Mouse (Mus musculus) embryonic fibroblast, embryonic 13.5 days (primary cell): Measurements from ENCODE around the gene Fitm1.

ENCODE experiments used
- CTCF ChIP-seq: IDR thresholded peaks from 2 replicates; pipeline ENCODE4 v1.5.1; 2011; ENCODE audit warnings: mild to moderate bottlenecking, control low read depth, low read length, moderate library complexity, borderline replicate concordance; ENCODE audit not compliant: insufficient read depth
- POLR2A ChIP-seq: IDR thresholded peaks from 2 replicates; pipeline ENCODE4 v1.6.1; 2011; ENCODE audit warnings: low read depth, mild to moderate bottlenecking, control low read depth, low read length, moderate library complexity

DNA sequence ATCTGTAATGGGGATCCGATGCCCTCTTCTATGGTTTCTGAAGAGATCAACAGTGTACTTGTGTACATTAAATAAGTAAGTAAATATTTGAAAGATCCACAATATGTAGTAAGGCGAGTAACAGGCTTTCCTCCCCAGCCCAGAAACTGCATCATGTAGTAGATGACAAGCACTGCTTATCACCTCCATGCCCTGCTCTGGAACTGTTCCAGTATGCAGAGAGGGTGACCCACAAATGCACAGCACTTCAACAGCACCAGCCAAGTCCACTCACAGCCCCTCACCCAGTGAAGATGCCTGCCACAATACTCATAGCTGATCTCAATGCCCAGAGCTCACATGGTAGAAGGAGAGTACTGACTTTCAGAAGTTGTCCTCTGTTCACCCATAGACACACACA, 4.8 kb upstream of the Fitm1 start:
- TF ChIP-seq CTCF (no peak), POLR2A (no peak)
